ENCODE assay signal across 14 mouse cellular contexts in the genomic region with DNA sequence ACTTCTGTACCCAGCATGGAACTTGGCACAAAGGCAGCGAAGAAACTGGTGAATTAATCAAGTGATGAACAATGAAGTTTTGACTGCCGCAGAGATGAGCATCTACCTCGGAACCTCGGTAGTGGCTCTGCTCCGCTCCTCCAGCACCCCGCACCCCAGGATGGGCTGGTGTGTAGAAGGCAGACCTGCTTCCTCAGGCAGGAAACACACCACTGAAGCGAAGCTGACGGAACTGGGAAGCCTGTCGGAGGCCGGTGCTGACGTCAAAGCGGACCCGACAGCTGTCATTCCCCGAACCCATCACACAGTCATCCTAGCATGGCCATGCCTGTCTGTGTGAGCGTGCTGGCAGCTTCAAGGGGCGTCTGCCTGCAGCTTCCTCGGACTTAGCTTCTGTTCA.
DNase-seq lines count a peak whose midpoint lies in the region; ATAC-seq and TF ChIP-seq lines count a peak whose summit lies in the region.
"Had no signal": no experiment of that assay in that cellular context is flagged by ENCODE, and none has a peak within 500 bp of the region (broad histone marks: within the 10 kb centered on the region; RNA-seq: fewer than 3 reads in every experiment).

No protein-coding gene starts in this region.

- peaks cover 59% of the 10 kb centered on the region for H3K4me1 ChIP-seq in heart, embryonic 16.5 days (ENCODE audit: control insufficient read depth, insufficient read depth, low read length)
- H3K4me1 ChIP-seq in lung, postnatal 0 days (ENCODE audit: insufficient read depth, low read depth, low read length): no peaks in the 10 kb centered on the region; the same call in 1 of the 2 replicates
- peaks cover 81% of the 10 kb centered on the region for H3K4me1 ChIP-seq in limb, embryonic 10.5 days
- H3K4me1 ChIP-seq in stomach, embryonic 16.5 days (ENCODE audit: control insufficient read depth, insufficient read depth, low read length): peaks cover 28% of the 10 kb centered on the region

- 59% methylated on average over 17 of the region's 17 CpGs for WGBS in heart, embryonic 16.5 days
- WGBS in lung, postnatal 0 days: 65% methylated on average over 17 of the region's 17 CpGs
- 81% methylated on average over 17 of the region's 17 CpGs for WGBS in limb, embryonic 10.5 days
- WGBS in stomach, embryonic 16.5 days: 71% methylated on average over 17 of the region's 17 CpGs

- intact Hi-C loops in heart, postnatal 25 days (cut with DNase I): no loop called here

- no peak for TF ChIP-seq EP300 in lung, postnatal 0 days (IDR thresholded peaks at IDR 0.05)

- no peak for TF ChIP-seq CTCF in lung, postnatal 0 days (IDR thresholded peaks at IDR 0.05)

- ATAC-seq in heart, embryonic 16.5 days (replicated peaks; ENCODE audit: extremely low read depth, insufficient read depth, low FRiP score): no peak
- ATAC-seq in lung, postnatal 0 days: peak; percentile 55
- ATAC-seq in stomach, embryonic 16.5 days (ENCODE audit: insufficient read depth, low FRiP score): no peak
- ATAC-seq: forebrain, postnatal 0 days had no signal

- H3K9ac ChIP-seq in heart, embryonic 16.5 days (ENCODE audit: low read length): no peak overlapping the region
- no peak overlapping the region for H3K9ac ChIP-seq in lung, postnatal 0 days (replicated peaks; ENCODE audit: low read depth)
- no peak overlapping the region for H3K9ac ChIP-seq in stomach, embryonic 16.5 days (ENCODE audit: low read length)
- H3K9ac ChIP-seq: forebrain, postnatal 0 days; heart, embryonic 12.5 days; liver, embryonic 13.5 days had no signal

- no peak overlapping the region for H3K4me2 ChIP-seq in heart, embryonic 16.5 days (ENCODE audit: low read depth, low read length)
- H3K4me2 ChIP-seq in lung, postnatal 0 days (replicated peaks; ENCODE audit: low read depth, low read length): no peak overlapping the region
- no peak overlapping the region for H3K4me2 ChIP-seq in stomach, embryonic 16.5 days (ENCODE audit: low read depth, low read length)
- H3K4me2 ChIP-seq: heart, embryonic 12.5 days; liver, embryonic 13.5 days had no signal

- no peaks in the 10 kb centered on the region for H3K36me3 ChIP-seq in heart, embryonic 16.5 days (ENCODE audit: control insufficient read depth, insufficient read depth)
- H3K36me3 ChIP-seq in lung, postnatal 0 days (ENCODE audit: insufficient read depth, low read length): no peaks in the 10 kb centered on the region; the same call in 1 of the 2 replicates
- H3K36me3 ChIP-seq in limb, embryonic 10.5 days: no peaks in the 10 kb centered on the region
- no peaks in the 10 kb centered on the region for H3K36me3 ChIP-seq in stomach, embryonic 16.5 days (ENCODE audit: control insufficient read depth, insufficient read depth, low read length)
- H3K36me3 ChIP-seq: liver, embryonic 13.5 days had no signal

- H3K9me3 ChIP-seq in heart, embryonic 16.5 days (replicated peaks; ENCODE audit: control insufficient read depth, low read length): no peaks in the 10 kb centered on the region
- H3K9me3 ChIP-seq in lung, postnatal 0 days (ENCODE audit: low read length): no peaks in the 10 kb centered on the region
- H3K9me3 ChIP-seq in limb, embryonic 10.5 days (replicated peaks): no peaks in the 10 kb centered on the region
- no peaks in the 10 kb centered on the region for H3K9me3 ChIP-seq in stomach, embryonic 16.5 days (replicated peaks; ENCODE audit: control insufficient read depth, low read length)
- H3K9me3 ChIP-seq: heart, embryonic 12.5 days; liver, embryonic 13.5 days had no signal

- DNase-seq in heart, postnatal 25 days (ENCODE audit: low spot score): no peak
- DNase-seq in lung, postnatal 0 days (ENCODE audit: low spot score): no peak
- no peak for DNase-seq in lung, postnatal 25 days (ENCODE audit: low spot score)
- no peak for DNase-seq in limb, embryonic 10.5 days (ENCODE audit: low spot score)
- no peak for DNase-seq in spleen, postnatal 14 days (ENCODE audit: low spot score in 2 of 2)
- DNase-seq: embryo, embryonic 11 days; forebrain, postnatal 0 days; kidney, adult 11 months; layer of hippocampus, postnatal 36 days; liver, embryonic 13.5 days had no signal

- no peak overlapping the region for H3K4me3 ChIP-seq in heart, embryonic 16.5 days (ENCODE audit: low read length)
- no peak overlapping the region for H3K4me3 ChIP-seq in lung, postnatal 0 days (ENCODE audit: low read depth, low read length)
- H3K4me3 ChIP-seq in limb, embryonic 10.5 days: no peak overlapping the region
- no peak overlapping the region for H3K4me3 ChIP-seq in stomach, embryonic 16.5 days (replicated peaks; ENCODE audit: low read length)
- H3K4me3 ChIP-seq: heart, embryonic 12.5 days; liver, embryonic 13.5 days had no signal

- no peaks in the 10 kb centered on the region for H3K27me3 ChIP-seq in heart, embryonic 16.5 days (ENCODE audit: control insufficient read depth, insufficient read depth, low read length)
- H3K27me3 ChIP-seq in lung, postnatal 0 days (replicated peaks; ENCODE audit: insufficient read depth, low read length): no peaks in the 10 kb centered on the region
- no peaks in the 10 kb centered on the region for H3K27me3 ChIP-seq in limb, embryonic 10.5 days (ENCODE audit: low read depth, poor library complexity, severe bottlenecking)
- no peaks in the 10 kb centered on the region for H3K27me3 ChIP-seq in stomach, embryonic 16.5 days (ENCODE audit: control insufficient read depth, insufficient read depth, low read length)
- H3K27me3 ChIP-seq: heart, embryonic 12.5 days; liver, embryonic 13.5 days had no signal

- H3K27ac ChIP-seq in heart, embryonic 16.5 days (ENCODE audit: low read length): 0 out of 2 replicates have a peak overlapping the region, but pooled peaks have one; percentile 30
- H3K27ac ChIP-seq in lung, postnatal 0 days (ENCODE audit: low read length): no peak overlapping the region
- H3K27ac ChIP-seq in limb, embryonic 10.5 days: peak overlapping the region; percentile 87
- H3K27ac ChIP-seq in stomach, embryonic 16.5 days (ENCODE audit: low read length): peak overlapping the region; percentile 88
- H3K27ac ChIP-seq: liver, embryonic 13.5 days; macrophage had no signal
